In genomic region chr7:96661352-96662169, GRCm38 (mm10) we compare ENCODE assay signal across 8 mouse cellular contexts.
DNase-seq lines count a peak whose midpoint lies in the region; ATAC-seq and TF ChIP-seq lines count a peak whose summit lies in the region.

No protein-coding gene starts in this region.

- peaks cover 64% of the 10 kb centered on the region for H3K27me3 ChIP-seq in forebrain, embryonic 12.5 days
- no peaks in the 10 kb centered on the region for H3K27me3 ChIP-seq in forebrain, embryonic 16.5 days (replicated peaks; ENCODE audit: control insufficient read depth, insufficient read depth, low read length)
- H3K27me3 ChIP-seq in kidney, postnatal 0 days (ENCODE audit: insufficient read depth, low read length), result no peaks in the 10 kb centered on the region
- no peaks in the 10 kb centered on the region for H3K27me3 ChIP-seq in thymus, adult 2 months (ENCODE audit: control insufficient read depth, insufficient read depth, low read length)

- H3K9ac ChIP-seq in forebrain, embryonic 12.5 days, result no peak overlapping the region
- no peak overlapping the region for H3K9ac ChIP-seq in forebrain, embryonic 16.5 days (replicated peaks; ENCODE audit: low read depth, low read length)
- no peak overlapping the region for H3K9ac ChIP-seq in kidney, postnatal 0 days (ENCODE audit: low read depth, low read length)

- TF ChIP-seq POLR2A in thymus, adult 2 months (IDR thresholded peaks at IDR 0.05; ENCODE audit: control insufficient read depth, extremely low read depth, insufficient read depth, low read length, poor library complexity), result no peak

- H3K4me1 ChIP-seq in forebrain, embryonic 12.5 days, result peaks cover 50% of the 10 kb centered on the region
- peaks cover 27% of the 10 kb centered on the region for H3K4me1 ChIP-seq in forebrain, embryonic 16.5 days (replicated peaks; ENCODE audit: control insufficient read depth, insufficient read depth, low read length)
- peaks cover 21% of the 10 kb centered on the region; the same call in 1 of the 2 replicates for H3K4me1 ChIP-seq in kidney, postnatal 0 days (replicated peaks; ENCODE audit: insufficient read depth, low read length)
- no peaks in the 10 kb centered on the region for H3K4me1 ChIP-seq in thymus, adult 2 months (replicated peaks; ENCODE audit: control insufficient read depth, insufficient read depth, low read length)

- 50% methylated on average over 12 of the region's 12 CpGs for WGBS in forebrain, embryonic 12.5 days
- WGBS in forebrain, embryonic 16.5 days, result 59% methylated on average over 12 of the region's 12 CpGs
- WGBS in kidney, postnatal 0 days, result 56% methylated on average over 12 of the region's 12 CpGs
- 92% methylated on average over 12 of the region's 12 CpGs for WGBS in thymus, adult 2 months

- H3K9me3 ChIP-seq in forebrain, embryonic 12.5 days, result no peaks in the 10 kb centered on the region
- H3K9me3 ChIP-seq in forebrain, embryonic 16.5 days (ENCODE audit: control insufficient read depth, low read length), result no peaks in the 10 kb centered on the region
- H3K9me3 ChIP-seq in kidney, postnatal 0 days (replicated peaks; ENCODE audit: low read length), result no peaks in the 10 kb centered on the region

- DNase-seq in kidney, postnatal 0 days (ENCODE audit: low spot score), result peak; percentile 71
- DNase-seq in kidney, adult 11 months, result no peak
- peak; percentile 68 for DNase-seq in embryo, embryonic 9.5 days (ENCODE audit: extremely low spot score)
- peak; percentile 80 for DNase-seq in mesoderm, embryonic 11.5 days (ENCODE audit: low read depth, low spot score)
- no peak for DNase-seq in right cerebral cortex, postnatal 36 days (ENCODE audit: low spot score in 2 of 2)
- DNase-seq in thymus, adult 2 months, result no peak

- H3K36me3 ChIP-seq in forebrain, embryonic 12.5 days (replicated peaks), result no peaks in the 10 kb centered on the region
- no peaks in the 10 kb centered on the region for H3K36me3 ChIP-seq in forebrain, embryonic 16.5 days (ENCODE audit: control insufficient read depth, insufficient read depth)
- H3K36me3 ChIP-seq in kidney, postnatal 0 days (ENCODE audit: insufficient read depth, low read length), result no peaks in the 10 kb centered on the region
- H3K36me3 ChIP-seq in thymus, adult 2 months (ENCODE audit: control insufficient read depth, insufficient read depth, low read length), result no peaks in the 10 kb centered on the region

- ATAC-seq in forebrain, embryonic 12.5 days (ENCODE audit: low FRiP score), result 0 out of 2 replicates have a peak, but pooled peaks have one; percentile 39
- no peak for ATAC-seq in forebrain, embryonic 16.5 days
- 0 out of 2 replicates have a peak, but pooled peaks have one; percentile 30 for ATAC-seq in kidney, postnatal 0 days (replicated peaks; ENCODE audit: low FRiP score, low read depth)

- no peak overlapping the region for H3K4me3 ChIP-seq in forebrain, embryonic 12.5 days (replicated peaks)
- H3K4me3 ChIP-seq in forebrain, embryonic 16.5 days (replicated peaks; ENCODE audit: low read length), result no peak overlapping the region
- no peak overlapping the region for H3K4me3 ChIP-seq in kidney, postnatal 0 days (replicated peaks; ENCODE audit: low read depth, low read length)
- no peak overlapping the region for H3K4me3 ChIP-seq in thymus, adult 2 months (ENCODE audit: control insufficient read depth, insufficient read depth, low read length)

- no peak overlapping the region for H3K27ac ChIP-seq in forebrain, embryonic 12.5 days
- H3K27ac ChIP-seq in forebrain, embryonic 16.5 days (ENCODE audit: low read length), result no peak overlapping the region
- no peak overlapping the region for H3K27ac ChIP-seq in kidney, postnatal 0 days
- H3K27ac ChIP-seq in thymus, adult 2 months (ENCODE audit: control insufficient read depth, insufficient read depth, low read length), result no peak overlapping the region

- H3K4me2 ChIP-seq in forebrain, embryonic 12.5 days, result no peak overlapping the region
- no peak overlapping the region for H3K4me2 ChIP-seq in forebrain, embryonic 16.5 days (ENCODE audit: low read length)
- no peak overlapping the region for H3K4me2 ChIP-seq in kidney, postnatal 0 days (ENCODE audit: low read length)

- no peak for TF ChIP-seq CTCF in kidney, postnatal 0 days (IDR thresholded peaks at IDR 0.05; ENCODE audit: low read depth)
- no peak for TF ChIP-seq CTCF in thymus, adult 2 months (IDR thresholded peaks at IDR 0.05; ENCODE audit: borderline replicate concordance, control insufficient read depth, extremely low read depth, insufficient read depth, low read length, poor library complexity)

Comparison
In these comparisons a context has a peak if more than half of its experiments do, and no peak if none do; other contexts are left out.
1. DNase-seq: peak in kidney, postnatal 0 days (single experiment), embryo, embryonic 9.5 days (single experiment) and mesoderm, embryonic 11.5 days (single experiment); none in kidney, adult 11 months (single experiment), right cerebral cortex, postnatal 36 days (0 of 2) and thymus, adult 2 months (single experiment).